Mouse (Mus musculus) hindbrain, embryonic 11.5 days (tissue): ENCODE measurements at regions not wholly inside any gene's neighbourhood (a gene's known extent, or its start where the extent isn't known, plus 50 kb on each side); places are given as distances from the start of the nearest gene placed in this dataset.
A peak's percentile ranks its signal among the peaks of the same experiment; 100 is the strongest.

Experiments
- ATAC-seq: fragments of 200-750 bp; cut with Nextera tagmentation; 2 replicates; pipeline ENCODE4 v1.8.0; 2017; ENCODE audit warnings: mild to moderate bottlenecking, moderate TSS enrichment, moderate library complexity; ENCODE audit not compliant: low FRiP score
- DNase-seq: peaks from one replicate; pipeline ENCODE4 v3.0.0-alpha.2; 2015; ENCODE audit warnings: low spot score
- H3K27ac ChIP-seq: fragments of 300-500 bp; sonication (generic); 2 replicates; pipeline ENCODE4 v1.5.1; 2014; ENCODE audit warnings: mild to moderate bottlenecking, low read depth, low read length
- H3K27me3 ChIP-seq: fragments of 300-500 bp; sonication (generic); 2 replicates; pipeline ENCODE4 v1.6.1; 2014; ENCODE audit warnings: mild to moderate bottlenecking, low read length, moderate library complexity, mixed read lengths; ENCODE audit not compliant: control insufficient read depth, insufficient read depth
- H3K36me3 ChIP-seq: fragments of 300-500 bp; sonication (generic); 2 replicates; pipeline ENCODE4 v1.6.1; 2014; ENCODE audit warnings: mild to moderate bottlenecking, low read length, moderate library complexity, mixed read lengths; ENCODE audit not compliant: control insufficient read depth, insufficient read depth
- H3K4me1 ChIP-seq: fragments of 300-500 bp; sonication (generic); replicated peaks from 2 replicates; pipeline ENCODE4 v1.6.1; 2014; ENCODE audit warnings: low read length, mixed read lengths; ENCODE audit not compliant: control insufficient read depth, insufficient read depth
- H3K4me2 ChIP-seq: fragments of 300-500 bp; sonication (generic); replicated peaks from 2 replicates; pipeline ENCODE4 v1.6.1; 2014; ENCODE audit warnings: mild to moderate bottlenecking, low read depth, low read length
- H3K4me3 ChIP-seq: fragments of 300-500 bp; sonication (generic); 2 replicates; pipeline ENCODE4 v1.5.1; 2014; ENCODE audit warnings: low read depth, low read length
- H3K9ac ChIP-seq: fragments of 300-500 bp; sonication (generic); 2 replicates; pipeline ENCODE4 v1.6.1; 2014; ENCODE audit warnings: low read depth, low read length
- H3K9me3 ChIP-seq: fragments of 300-500 bp; sonication (generic); 2 replicates; pipeline ENCODE4 v1.6.1; 2016; ENCODE audit warnings: low read length; ENCODE audit not compliant: control insufficient read depth
- WGBS: fragments of 180-500 bp; shearing (Covaris S2); extraction: QIAGEN DNeasy Blood & Tissue Kit; methylation state at CpG from one replicate; pipeline ENCODE4 v1.1.7; 2014; 5-methylcytosine and 5-hydroxymethylcytosine counted together

- ATAC-seq (no peak), DNase-seq (no peak)
- Histone ChIP-seq H3K36me3 (no peaks in the 10 kb centered on the region), H3K27me3 (no peaks in the 10 kb centered on the region), H3K27ac (no peak overlapping the region), H3K4me3 (no peak overlapping the region), H3K9me3 (no peaks in the 10 kb centered on the region), H3K9ac (no peak overlapping the region), H3K4me1 (no peaks in the 10 kb centered on the region), H3K4me2 (no peak overlapping the region)
- WGBS = 89% methylated on average over 4 of the region's 4 CpGs
Observed at GRCm38 (mm10) chr12:12062215-12062614, 199.7 kb upstream of the Fam49a start.

GRCm38 (mm10) chr12:12063910-12064309 is 198.0 kb upstream of the Fam49a start:
- ATAC-seq (peak; percentile 61; the same call in 1 of the 2 replicates), DNase-seq (peak; percentile 8)
- Histone ChIP-seq H3K9me3 (no peaks in the 10 kb centered on the region), H3K9ac (no peak overlapping the region), H3K4me2 (no peak overlapping the region), H3K36me3 (no peaks in the 10 kb centered on the region), H3K4me3 (no peak overlapping the region), H3K27ac (no peak overlapping the region), H3K4me1 (no peaks in the 10 kb centered on the region), H3K27me3 (no peaks in the 10 kb centered on the region)
- 70% methylated on average over 1 of the region's 1 CpGs for WGBS

GRCm38 (mm10) chr12:12064395-12064794 is 197.5 kb upstream of the Fam49a start:
- Histone ChIP-seq H3K4me3 (no peak overlapping the region), H3K36me3 (no peaks in the 10 kb centered on the region), H3K9me3 (no peaks in the 10 kb centered on the region), H3K9ac (no peak overlapping the region), H3K27me3 (no peaks in the 10 kb centered on the region), H3K4me2 (no peak overlapping the region), H3K4me1 (no peaks in the 10 kb centered on the region), H3K27ac (no peak overlapping the region)
- 86% methylated on average over 4 of the region's 4 CpGs for WGBS
- DNase-seq (no peak), ATAC-seq (no peak)

DNA sequence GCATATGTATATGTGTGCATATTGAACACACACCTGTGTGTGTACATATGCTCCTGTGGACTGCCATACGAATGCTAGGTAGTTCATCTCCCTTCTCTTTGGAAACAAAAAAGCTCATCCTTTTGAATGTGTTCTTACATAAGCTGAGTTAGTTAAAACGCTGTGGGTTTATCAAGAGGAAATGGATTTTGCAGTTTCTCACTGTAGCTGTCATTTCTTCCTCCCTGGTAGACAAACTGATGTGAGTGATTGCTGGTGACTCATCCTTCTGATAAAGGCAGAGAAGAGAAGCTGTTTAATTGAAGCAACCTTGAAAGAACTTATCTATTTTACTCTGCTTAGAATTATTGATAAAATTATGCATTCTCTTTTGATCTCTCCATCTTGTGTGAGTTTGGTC is 173.6 kb upstream of the Fam49a start:
- ATAC-seq = no peak
- WGBS = 71% methylated on average over 2 of the region's 2 CpGs

More for the DNA sequence above, 173.6 kb upstream of the Fam49a start:
- Histone ChIP-seq H3K4me1 (no peaks in the 10 kb centered on the region), H3K36me3 (no peaks in the 10 kb centered on the region), H3K4me2 (no peak overlapping the region), H3K9ac (no peak overlapping the region), H3K27ac (no peak overlapping the region), H3K27me3 (no peaks in the 10 kb centered on the region), H3K4me3 (no peak overlapping the region), H3K9me3 (no peaks in the 10 kb centered on the region)
- DNase-seq = no peak
